Mouse (Mus musculus): ENCODE measurements at regions not wholly inside any gene's neighbourhood (a gene's known extent, or its start where the extent isn't known, plus 50 kb on each side); places are given as distances from the start of the nearest gene placed in this dataset.

- no peak for DNase-seq (ENCODE audit: low read depth in 1 of 2, low spot score in 2 of 2)
Observed at GRCm38 (mm10) chr11:20982010-20982409, 109.1 kb upstream of the Peli1 start.

GRCm38 (mm10) chr11:20982500-20982899, 108.6 kb upstream of the Peli1 start:
- no peak for DNase-seq (ENCODE audit: low read depth in 1 of 2, low spot score in 2 of 2)

DNA sequence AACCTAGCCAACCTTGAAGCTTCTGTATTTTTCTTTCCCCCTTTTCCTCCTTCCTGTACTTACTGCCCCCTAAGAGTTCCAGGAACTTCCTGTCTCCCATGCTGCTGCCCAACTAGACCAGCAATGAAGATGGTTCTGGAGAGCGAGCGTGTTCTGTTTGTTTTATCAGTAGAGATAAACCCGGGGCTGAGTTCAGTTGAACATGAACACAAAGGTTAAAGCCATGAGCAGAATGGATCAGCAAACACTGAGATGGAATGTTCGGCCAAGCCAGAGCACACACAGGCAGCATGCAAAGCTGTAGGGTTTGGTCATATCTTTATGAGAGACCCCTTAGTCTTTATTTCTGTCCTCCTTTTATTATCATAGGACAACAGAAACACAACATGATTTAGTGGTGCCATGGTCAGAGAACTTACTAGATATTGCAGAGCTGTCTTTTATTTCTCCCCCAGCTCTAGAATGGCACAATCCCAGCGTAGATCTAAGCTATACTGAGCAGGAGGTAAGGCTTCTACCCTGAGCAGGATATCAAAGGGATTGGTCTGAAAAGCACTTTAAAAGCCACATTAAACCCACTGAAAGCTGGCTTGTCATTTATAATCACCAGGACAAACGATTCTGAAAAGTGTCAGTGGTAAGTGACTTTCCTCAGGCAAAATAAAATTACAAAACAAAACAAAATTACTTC, 105.9 kb upstream of the Peli1 start:
- DNase-seq (ENCODE audit: low read depth in 1 of 2, low spot score in 2 of 2): no peak

DNA sequence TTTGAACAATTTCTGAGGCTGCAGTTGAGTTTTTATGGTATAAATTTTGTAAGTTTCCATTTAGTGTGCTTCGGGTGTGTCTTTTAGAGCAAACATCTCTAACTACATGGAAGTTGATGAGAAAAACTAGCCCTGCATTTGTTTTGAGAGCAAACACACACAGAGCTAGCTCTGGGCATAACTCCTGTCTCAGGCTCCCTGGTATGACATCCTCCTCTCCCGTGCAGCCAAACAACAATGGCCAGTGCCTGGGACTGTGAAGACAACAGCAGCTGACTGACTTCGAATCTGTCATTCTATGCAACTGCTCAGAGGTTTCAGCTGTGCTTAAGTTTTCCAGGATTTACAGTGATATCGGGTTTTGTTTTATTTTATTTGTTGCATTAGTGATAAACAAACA, 105.3 kb upstream of the Peli1 start:
- no peak for DNase-seq (ENCODE audit: low read depth in 1 of 2, low spot score in 2 of 2)

DNA sequence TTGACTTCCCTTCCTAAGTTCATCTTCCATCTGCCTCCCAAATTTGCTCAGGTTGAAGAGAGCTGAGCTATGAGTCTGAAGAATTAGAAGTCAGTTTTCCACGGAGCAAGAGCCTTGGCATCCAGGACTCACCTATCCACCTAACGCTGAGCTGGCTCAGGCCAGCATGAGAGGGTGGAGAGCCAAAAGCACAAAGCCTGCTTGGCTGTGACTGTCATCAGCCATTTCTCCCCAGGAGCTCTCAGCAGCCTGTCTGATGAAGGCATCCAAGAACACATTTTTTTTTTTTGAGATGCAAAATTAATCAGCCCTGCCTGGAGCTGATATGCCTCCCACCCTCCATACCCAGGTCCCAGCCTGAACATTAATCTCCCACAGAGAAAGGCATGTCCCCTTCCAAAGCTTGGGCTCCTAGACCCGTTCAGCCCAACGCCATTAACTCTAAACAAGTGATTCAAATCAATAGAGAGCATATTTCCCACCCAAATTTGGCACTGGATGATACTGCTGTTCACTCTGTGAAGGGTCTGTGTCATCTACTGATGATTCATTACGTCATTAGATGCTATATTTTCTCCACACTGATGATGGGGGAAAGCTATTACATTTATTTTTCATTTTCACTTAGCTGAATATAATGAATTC, 103.8 kb upstream of the Peli1 start:
- no peak for DNase-seq (ENCODE audit: low read depth in 1 of 2, low spot score in 2 of 2)

- DNase-seq (ENCODE audit: low read depth in 1 of 2, low spot score in 2 of 2): no peak
Observed at GRCm38 (mm10) chr11:20987841-20988251, 103.2 kb upstream of the Peli1 start.

- no peak for DNase-seq (ENCODE audit: low read depth in 1 of 2, low spot score in 2 of 2)
Observed at GRCm38 (mm10) chr11:20988871-20989270, 102.2 kb upstream of the Peli1 start.

GRCm38 (mm10) chr11:20993580-20993979, 97.5 kb upstream of the Peli1 start:
- DNase-seq (ENCODE audit: low read depth in 1 of 2, low spot score in 2 of 2): no peak

DNA sequence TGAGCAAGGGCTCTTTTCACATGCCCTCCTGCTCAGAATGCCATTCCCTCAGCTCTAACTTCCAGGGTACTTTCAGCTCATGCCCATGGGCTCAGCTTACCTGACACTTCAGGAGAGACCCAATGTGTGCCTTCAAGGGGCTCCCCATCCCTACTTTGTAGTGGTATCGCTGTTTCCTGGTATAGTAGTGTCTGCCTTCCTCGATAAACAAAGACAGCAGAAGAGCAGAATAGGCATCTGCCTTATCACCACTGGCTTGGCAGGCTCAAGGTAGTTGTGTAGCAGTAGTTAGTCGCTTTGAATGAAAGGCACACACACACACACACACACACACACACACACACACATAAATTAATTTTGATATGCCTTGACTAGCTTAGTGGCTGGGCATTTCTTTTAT, 89.7 kb upstream of the Peli1 start:
- no peak for DNase-seq (ENCODE audit: low read depth in 1 of 2, low spot score in 2 of 2)

DNA sequence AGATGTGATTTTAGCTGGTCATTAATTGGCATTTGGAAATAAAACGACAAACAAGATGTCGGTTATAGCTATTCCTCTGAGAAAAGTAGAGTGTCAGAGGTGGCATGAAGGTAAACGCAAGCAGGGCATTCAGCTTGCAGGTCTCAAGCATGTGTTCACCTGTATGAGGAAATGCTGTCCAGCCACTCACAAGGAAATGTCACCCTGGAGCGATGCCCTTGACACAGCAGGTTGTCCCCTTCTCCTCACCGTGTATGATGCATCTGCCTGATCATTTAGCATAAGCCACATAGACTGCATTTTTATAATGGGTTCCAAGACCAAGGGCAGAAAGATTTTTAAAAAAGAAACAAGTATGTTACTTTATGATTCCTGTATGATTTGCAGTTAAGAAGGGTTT, 83.9 kb upstream of the Peli1 start:
- no peak for DNase-seq (ENCODE audit: low read depth in 1 of 2, low spot score in 2 of 2)

GRCm38 (mm10) chr11:21009505-21009904, 81.6 kb upstream of the Peli1 start:
- no peak for DNase-seq (ENCODE audit: low read depth in 1 of 2, low spot score in 2 of 2)

- DNase-seq (ENCODE audit: low read depth in 1 of 2, low spot score in 2 of 2): no peak
Observed at GRCm38 (mm10) chr11:21010867-21011266, 80.2 kb upstream of the Peli1 start.

GRCm38 (mm10) chr11:21014250-21014649, 76.8 kb upstream of the Peli1 start:
- DNase-seq (ENCODE audit: low read depth in 1 of 2, low spot score in 2 of 2): no peak

- no peak for DNase-seq (ENCODE audit: low read depth in 1 of 2, low spot score in 2 of 2)
Observed at GRCm38 (mm10) chr11:21015536-21015935, 75.6 kb upstream of the Peli1 start.

DNA sequence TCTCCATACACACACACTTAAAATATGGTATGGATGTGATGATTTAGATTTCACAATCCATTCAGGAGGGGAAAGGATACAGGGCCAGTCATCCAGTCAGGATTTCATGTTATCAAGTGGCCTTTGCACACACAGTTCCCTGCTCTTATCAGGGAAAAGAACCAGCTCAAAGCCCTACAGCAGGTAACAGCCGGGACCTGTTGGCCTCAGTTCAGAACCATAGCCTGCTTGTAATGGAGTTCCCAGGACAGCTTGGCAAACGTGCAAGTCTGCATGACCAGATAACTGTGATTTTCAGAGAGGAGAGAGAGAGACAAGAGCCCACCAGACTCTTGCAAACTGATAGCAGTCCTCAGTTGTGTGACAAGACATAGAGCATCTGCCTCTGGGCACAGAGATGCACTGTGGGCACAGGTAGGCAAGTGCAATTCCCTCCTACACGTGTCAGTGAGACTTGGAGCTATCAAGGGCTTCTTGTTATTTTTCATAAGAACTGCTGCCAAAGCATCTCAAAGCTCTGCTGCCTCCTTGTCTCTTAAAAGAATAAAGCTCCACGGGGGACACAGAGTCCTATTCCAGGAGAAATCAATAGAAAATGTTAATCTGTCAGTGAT, 74.9 kb upstream of the Peli1 start:
- no peak for DNase-seq (ENCODE audit: low read depth in 1 of 2, low spot score in 2 of 2)

DNA sequence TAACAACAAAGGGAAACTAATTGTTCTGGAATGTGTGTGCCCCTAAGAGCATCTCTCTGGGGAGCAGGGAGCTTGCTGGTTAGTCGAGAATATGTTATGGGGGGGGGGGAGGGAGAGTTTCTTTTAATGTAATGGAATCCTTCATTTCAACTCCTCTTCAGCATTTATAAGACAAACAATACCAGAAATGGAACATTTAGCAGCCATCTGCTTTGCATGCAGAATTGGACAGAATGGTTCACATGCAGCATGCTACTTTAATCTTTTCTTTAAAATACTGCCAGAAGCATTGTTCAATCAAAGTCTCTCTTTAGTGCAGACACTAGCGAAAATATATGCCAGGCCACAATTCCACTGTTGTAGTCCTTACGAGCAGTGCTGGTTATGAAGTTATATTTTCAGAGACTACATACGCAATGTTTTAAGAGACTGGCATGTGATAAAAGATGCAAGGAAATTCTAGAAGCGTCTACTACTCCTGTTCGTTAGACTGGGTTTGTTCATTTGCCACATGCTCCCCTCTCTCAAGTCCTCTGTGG, 74.2 kb upstream of the Peli1 start:
- no peak for DNase-seq (ENCODE audit: low read depth in 1 of 2, low spot score in 2 of 2)

- no peak for DNase-seq (ENCODE audit: low read depth in 1 of 2, low spot score in 2 of 2)
Observed at GRCm38 (mm10) chr11:21019829-21020228, 71.3 kb upstream of the Peli1 start.

- DNase-seq (ENCODE audit: low read depth in 1 of 2, low spot score in 2 of 2): no peak
Observed at GRCm38 (mm10) chr11:21024111-21024510, 67.0 kb upstream of the Peli1 start.

GRCm38 (mm10) chr11:21024521-21024920, 66.6 kb upstream of the Peli1 start:
- DNase-seq (ENCODE audit: low read depth in 1 of 2, low spot score in 2 of 2): no peak

DNA sequence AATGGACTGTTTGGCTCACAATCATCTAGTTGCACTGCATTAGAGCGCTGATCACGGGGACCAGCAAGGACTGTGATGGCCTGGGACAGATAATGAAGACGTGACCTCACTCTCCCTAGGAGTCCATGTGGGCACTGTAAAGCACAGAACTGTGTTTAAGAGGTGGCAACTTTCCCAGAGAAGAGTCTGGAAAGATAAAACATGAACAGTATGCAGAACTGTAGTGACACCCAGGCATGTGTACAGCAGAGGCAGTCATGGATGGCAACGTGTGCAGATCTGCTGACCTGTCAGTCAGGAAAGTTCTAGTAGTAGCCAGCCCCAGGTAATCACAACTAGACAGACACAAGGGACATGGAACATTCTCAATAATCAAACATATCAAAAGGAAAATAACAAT, 63.8 kb upstream of the Peli1 start:
- no peak for DNase-seq (ENCODE audit: low read depth in 1 of 2, low spot score in 2 of 2)

GRCm38 (mm10) chr11:21030362-21030761, 60.7 kb upstream of the Peli1 start:
- no peak for DNase-seq (ENCODE audit: low read depth in 1 of 2, low spot score in 2 of 2)

- no peak for DNase-seq (ENCODE audit: low read depth in 1 of 2, low spot score in 2 of 2)
Observed at GRCm38 (mm10) chr11:21031816-21032215, 59.3 kb upstream of the Peli1 start.

All from monocyte, adult 2 months (primary cell).